Mouse (Mus musculus) 3134 (cell line): Measurements from ENCODE around the gene Olfr141.

Experiments
- DNase-seq: peaks from one replicate; pipeline ENCODE4 v3.0.0-alpha.2; 2011; ENCODE audit warnings: low spot score; ENCODE audit not compliant: insufficient read length; ENCODE audit errors: extremely low read depth

Olfr141 gene

DNA sequence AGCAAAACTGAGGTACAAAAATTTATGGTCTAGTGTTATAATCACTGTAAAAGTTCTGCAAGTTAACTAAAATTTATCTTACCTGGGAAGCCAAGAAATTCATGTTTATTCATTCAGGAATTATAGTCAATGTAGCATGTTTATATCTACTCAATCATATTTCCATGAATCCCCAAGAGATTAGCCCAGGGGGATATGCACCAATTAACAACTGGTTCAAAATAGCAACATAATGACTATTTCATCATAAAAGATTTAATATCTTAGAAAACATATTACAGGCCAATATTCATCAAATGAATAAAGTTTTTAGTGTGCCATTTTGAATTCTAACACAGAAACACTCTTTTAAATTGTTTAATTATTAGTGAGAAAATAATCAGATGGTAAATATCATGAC, at the start of gene Olfr141:
TSS of gene Olfr141 (minus strand) at position 101 of the 400 bp plus-strand sequence.
- DNase-seq = no peak

DNA sequence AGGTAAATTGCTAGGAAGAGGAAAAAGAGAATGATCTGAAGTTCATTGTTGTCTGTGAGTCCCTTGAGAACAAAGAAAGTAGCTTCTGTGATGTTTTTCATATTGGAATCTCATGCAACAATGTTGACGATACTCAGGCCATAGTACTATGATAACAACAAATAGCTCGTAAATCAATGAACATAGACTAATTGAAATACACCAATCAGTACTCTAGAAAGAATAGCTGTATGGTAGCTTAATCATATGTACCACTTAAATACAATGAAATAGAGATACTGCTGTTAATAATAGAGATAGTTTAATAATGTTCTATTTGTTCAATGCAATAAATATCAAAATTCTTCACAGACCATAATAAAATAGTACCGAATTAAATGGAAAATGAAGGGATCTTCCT, 41.8 kb upstream of the Olfr141 start, which contains the start of gene Olfr1095:
TSS of gene Olfr1095 (minus strand) at position 101 of the 400 bp plus-strand sequence.
- DNase-seq = no peak

DNA sequence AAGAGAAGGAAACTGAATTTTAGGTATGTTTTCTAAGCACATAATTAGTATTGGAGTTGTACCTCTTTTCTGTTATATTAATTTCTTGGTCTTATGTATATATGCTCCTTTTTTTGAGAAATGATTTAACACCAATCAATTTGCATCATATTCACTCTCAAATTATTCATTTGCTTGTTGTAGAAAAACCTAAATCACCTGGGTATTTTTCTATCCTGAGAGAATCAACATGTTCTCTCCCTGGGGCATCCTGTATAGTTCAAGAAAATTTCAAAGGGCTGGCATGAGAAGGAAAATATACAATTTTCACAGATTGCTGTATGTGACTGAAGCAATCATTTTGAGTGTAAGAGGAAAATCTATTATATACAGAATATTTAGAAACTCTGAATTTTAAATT, 14.5 kb upstream of the Olfr141 start, which contains the start of gene Olfr1094:
TSS of gene Olfr1094 (plus strand) at position 301 of the 400 bp plus-strand sequence.
- no peak for DNase-seq

DNA sequence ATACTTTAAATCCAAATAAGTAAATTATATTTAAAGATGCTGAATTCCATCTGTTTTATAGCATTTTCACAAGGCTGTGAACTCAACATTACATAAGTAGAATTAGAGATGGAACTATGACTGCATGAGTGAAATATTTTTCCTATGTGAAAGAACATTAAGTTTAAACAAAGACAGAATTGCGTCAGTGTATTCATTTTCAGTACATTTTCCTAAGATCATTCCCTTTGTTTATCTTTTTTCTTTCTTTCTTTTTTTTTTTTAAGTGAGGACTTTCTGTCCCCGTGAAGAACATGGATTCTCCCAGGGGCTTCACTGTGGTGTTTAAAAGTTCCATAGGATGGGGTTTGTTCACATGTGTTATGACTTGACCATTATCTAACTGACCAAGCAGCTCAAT, 27.6 kb downstream of the Olfr141 start, which contains the start of gene Olfr1093:
TSS of gene Olfr1093 (plus strand) at position 301 of the 400 bp plus-strand sequence.
- DNase-seq = no peak

DNA sequence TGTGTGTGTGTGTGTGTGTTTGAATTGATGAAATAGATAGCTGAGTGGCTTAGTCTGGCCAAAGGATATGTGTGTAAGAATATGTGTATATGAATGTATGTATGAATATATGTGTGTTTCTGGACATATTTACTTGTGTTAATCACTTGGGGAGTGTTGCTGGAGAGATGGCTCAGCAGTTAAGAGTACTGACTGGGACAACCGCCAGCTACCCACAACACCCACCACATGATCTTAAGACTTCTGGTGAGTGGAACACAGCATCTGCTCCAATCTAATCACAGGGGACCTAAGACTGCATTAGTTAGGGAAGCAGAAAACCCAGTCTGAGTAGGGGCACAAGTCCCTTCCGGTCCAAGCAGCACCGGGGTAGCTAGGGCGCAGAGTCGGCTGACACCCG, 48.8 kb downstream of the Olfr141 start:
- no peak for DNase-seq

DNA sequence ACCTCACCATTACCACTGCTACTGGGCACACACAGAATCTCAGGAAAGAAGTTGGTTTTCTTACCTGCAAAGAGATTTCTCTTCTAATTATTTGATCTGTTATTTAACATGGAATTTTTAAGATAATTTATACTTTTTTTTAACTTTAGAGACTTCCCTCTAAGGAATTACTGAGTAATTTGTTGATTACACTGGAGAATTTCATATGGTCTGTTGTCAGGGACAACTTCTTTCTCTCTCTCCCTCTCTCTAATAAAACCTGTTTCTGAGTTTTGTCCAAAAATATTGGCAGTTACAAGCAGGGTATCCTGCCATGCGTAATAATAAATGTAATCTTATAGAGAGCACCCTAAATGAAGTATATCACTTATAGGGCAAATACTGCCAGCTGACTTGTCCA, 50.9 kb downstream of the Olfr141 start, which contains the start of gene Olfr1090:
TSS of gene Olfr1090 (minus strand) at position 101 of the 400 bp plus-strand sequence.
- no peak for DNase-seq
